Mouse (Mus musculus) left cerebral cortex, postnatal 4 days (tissue): ENCODE measurements around the gene Nt5dc1. TPM values are rescaled to one million over a fixed set of nuclear protein-coding genes. Genes with fewer than 3 reads are reported as not detected.
"Not testable (repeated sequence)": the region's sequence is repeated elsewhere in the genome, so short reads cannot be mapped to it uniquely, and the experiment has no call there.

Source experiments
- DNase-seq: peaks from one replicate; pipeline ENCODE4 v3.0.0-alpha.2; 2022
- intact Hi-C: fragments of 180-260 bp; cut with DNase I; formaldehyde crosslinking; loops from one replicate; pipeline ENCODE4 v1.15.1; 2025
- total RNA-seq, 2 experiments: library from RNA; stranded (reverse); gene quantifications; 2 replicates each; pipeline ENCODE4 v1.2.3; 2021

The Nt5dc1 gene
- 1 to 10 TPM; 2.3 to 2.7 TPM for total RNA-seq

DNA sequence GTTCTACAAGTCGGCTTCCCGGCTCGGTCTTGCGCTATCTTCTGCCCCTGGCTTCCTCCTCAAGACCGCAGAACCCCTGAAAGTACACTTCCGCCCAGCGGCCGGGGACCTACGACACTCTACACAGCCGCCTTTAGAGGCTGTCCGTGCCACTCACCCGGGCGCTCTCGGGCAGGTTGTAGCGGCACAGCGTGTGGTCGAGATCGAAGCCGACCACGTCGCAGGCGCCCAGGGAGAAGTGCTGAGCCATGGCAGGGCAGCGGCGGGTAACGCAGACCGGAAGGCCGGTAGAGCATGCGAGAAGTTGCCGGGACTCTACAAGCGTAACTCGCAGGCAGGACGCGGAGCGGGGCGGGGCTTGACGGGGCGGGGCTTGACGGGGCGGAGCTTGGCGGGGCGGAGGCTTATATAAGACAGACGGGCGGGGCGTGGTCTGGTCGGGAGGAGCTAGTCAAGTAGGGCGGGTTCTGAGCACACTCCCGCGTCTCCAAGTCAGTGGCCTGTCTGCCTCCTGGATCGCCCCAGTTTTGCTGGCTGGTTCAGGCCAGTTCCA, at the start of gene Nt5dc1:
Gene Nt5dc1, minus strand, starts transcription at position 349 of the 553 bp plus-strand sequence.
- DNase-seq, result peak; percentile 95
- intact Hi-C loops, result no loop called here

DNA sequence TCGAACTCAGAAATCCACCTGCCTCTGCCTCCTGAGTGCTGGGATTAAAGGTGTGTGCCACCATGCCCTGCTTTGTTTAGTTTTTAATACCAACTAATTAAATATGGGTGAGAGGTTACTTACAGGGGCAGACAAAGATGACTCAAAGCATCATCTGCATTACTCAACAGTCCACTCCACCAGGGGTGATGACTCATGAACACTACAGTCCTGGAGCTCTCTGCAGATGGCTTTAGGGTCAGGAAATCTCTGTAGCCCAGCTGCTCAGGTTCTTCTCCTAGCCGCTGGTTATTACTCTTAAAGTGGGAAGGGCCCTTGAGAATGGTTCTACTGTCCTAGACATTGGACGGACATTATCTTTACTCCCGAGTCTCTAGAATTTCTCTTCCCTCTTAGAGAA, 46.0 kb upstream of the Nt5dc1 start:
- intact Hi-C loops, result no loop called here
- no peak for DNase-seq

DNA sequence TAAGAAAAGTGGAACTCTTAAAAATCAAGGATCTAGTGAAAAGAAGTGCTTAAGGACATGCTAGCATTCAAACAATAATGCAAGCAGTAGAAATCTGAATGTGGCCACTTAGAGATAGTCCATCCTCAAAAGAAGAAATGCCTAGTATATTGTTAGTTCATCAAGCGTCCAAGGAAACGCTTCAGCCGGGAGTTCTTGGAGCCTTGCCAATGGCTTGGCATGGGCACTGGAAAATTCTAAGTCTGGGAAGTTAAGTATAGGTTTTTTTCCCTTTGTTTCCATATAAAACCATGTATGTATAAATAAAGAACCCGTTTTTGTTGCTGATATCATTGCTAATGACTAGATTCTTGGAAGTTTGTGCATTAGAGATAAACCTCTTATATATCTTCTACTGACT, 43.1 kb upstream of the Nt5dc1 start:
- intact Hi-C loops, result no loop called here
- peak; percentile 29 for DNase-seq

DNA sequence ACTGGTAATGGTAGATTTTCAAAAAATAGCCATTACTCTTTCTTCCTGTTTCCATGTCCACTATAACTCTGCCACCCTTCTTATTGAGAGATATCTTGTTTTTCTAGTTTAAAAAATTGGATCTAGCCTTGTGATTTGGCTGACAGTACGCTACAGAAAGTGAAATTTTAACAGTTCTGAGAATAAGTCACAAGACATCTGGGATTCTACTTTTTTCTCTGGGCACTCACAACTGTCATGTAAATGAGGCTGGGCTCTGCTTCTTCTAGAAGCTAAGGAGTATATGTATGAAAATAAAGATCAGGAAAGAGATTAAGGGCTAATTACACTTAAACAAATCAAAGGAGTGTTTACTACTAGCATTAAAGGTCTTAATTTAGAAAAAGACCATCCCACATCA, 31.1 kb upstream of the Nt5dc1 start:
- intact Hi-C loops, result no loop called here
- DNase-seq, result no peak

DNA sequence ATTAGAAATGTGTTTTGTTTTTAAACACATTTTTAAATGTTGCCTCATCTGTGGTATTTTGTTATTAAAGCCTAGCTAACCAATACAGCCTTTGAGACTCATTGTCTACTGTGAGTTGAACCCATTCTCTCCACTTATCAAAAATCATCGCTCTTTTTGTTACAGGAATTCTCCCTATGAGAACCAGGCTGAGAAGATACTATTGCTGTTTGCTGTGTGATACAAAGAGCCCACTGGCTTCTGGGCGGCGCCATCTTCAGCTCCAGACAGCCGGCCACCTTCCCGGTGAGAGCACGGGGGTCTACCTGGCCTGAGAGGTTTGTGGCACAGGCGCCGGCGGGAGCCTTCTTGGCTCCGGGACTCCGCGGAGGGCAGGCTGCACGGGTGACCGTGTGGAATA, 15.8 kb upstream of the Nt5dc1 start:
- DNase-seq, intact Hi-C loops: not testable (repeated sequence)

DNA sequence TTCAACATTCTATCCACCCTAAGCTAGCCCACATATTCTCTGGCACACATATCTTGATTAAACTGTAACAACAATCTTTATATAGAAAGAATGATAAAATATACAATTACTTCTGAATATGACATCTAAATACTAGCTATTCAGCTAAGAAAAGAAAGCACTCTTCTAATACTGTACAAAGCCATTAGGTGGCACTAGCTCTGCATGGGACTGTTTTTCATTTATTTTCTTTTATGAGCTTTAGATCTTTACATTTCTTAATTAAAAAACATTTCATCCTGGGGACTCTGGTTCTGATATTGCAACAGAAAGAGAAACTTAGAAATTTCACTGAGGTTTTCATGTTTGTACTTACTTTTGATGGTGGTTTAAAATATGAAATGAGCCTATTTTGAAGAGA, 13.4 kb upstream of the Nt5dc1 start:
- intact Hi-C loops, result no loop called here
- DNase-seq, result no peak

DNA sequence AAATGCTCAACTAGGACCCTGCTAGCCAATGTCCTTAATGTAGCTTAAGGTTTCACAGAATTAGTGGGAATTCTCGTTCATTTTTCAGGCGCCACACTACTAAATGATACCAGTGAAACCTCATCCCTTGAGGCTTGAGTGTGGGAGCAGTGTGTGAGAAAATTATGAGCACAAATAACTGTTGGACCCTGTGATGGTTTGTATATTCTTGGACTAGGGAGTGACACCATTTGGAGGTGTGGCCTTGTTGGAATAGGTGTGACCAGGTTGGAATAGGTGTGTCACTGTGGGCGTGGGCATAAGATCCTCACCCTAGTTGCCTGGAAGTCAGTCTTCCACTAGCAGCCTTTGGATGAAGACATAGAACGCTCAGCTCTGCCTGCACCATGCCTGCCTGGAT, 442 bp upstream of the Nt5dc1 start:
- intact Hi-C loops, DNase-seq: not testable (repeated sequence)

DNA sequence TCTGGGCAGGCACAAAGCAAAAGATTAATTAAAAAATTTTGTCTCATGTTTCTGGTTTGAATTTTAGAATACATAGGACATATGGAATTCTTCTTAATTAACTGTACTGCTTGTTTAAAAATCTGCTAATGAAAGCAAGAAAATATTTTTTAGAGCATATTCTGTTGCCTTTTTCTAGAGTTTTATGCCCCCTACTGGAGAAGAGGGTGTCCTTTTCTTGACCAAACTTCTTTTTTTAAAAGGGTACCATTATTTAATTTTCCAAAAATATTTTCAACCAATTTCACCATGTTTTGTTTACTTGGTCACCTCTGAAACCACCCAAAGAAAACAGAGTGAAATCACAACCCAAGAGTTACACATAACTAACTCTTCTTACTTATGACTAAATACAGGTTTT, 19.1 kb downstream of the Nt5dc1 start:
- no peak for DNase-seq
- intact Hi-C loops, result no loop called here

DNA sequence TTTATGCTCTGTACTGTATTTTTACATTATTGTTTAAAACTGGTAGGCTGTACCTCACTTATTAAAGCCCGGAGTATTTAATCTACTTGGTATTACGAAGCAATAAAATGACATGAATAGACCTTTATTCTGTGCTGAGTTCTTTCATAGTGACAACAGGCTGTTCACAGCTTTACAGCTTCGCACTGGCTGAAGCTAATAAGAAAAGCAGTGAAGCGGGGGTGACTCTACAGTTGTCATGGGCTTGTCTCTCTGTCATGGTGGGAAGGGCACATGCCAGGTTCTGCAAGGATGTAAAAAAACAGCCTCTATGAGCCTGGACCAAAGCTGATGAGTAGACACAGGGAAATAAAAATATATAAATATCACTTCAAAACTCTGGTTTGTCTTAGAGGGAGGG, 21.4 kb downstream of the Nt5dc1 start:
- no peak for DNase-seq

DNA sequence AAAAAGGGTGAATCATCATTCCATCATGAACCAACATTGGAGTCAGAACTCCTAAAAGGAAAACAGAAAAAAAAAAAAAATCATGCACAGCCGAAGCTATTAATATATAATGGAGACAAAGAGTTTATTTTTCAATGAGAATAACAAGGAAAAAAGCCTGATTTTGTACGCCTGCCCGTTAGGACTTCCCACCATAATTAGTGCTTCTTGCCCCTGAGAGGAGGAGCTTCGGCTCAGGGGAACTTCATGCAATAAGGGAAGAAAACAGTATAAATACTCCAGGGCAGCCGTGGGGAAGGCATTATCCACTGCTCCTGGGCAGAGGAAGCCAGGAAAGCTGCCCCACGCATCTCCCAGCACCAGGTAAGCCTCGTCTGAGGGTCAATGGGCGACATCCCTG, 28.7 kb downstream of the Nt5dc1 start, which contains the start of gene Col10a1:
Gene Col10a1, plus strand, starts transcription at position 301 of the 400 bp plus-strand sequence.
- intact Hi-C loops, result no loop called here
- no peak for DNase-seq

More for the DNA sequence above, 21.4 kb downstream of the Nt5dc1 start:
- intact Hi-C loops, result no loop called here

DNA sequence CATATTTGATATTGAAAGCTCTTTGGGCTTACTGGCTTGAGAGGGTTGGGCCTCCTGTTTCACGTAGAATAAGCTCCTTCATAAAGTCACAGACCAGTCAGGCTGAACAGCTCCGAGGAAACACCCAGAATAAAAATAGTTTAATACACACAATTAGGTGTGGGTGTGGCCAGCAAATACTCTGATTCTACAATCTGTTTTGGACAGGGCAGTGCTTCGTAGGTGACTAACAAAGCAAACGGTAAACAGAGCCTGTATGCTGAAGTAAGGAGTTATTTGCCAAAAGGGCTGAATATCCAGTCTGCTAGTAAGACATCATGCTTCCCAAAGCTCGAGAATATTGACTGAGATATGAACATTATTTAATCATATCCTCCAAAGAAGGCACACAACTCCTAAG, 32.7 kb downstream of the Nt5dc1 start:
- intact Hi-C loops, result no loop called here
- DNase-seq, result no peak

DNA sequence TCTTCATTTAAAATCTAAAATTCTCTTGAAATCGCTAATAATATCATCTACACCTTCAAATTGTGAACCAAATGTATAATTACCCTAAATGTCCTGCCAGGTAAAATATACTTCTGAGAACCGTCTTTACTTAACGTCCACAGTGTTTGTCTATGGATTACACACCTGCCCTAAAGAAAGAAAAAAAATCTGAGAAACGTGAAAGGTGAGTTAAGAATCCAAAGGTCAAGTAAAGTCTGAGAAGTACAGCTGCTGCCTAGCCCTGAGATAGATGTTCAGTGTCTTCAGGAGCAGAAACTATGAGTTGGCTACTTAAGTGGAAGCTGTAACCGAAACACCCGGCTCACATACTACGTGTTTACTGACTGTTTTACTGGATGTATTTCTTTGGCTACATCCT, 45.0 kb downstream of the Nt5dc1 start:
- DNase-seq, result no peak
- intact Hi-C loops, result no loop called here

DNA sequence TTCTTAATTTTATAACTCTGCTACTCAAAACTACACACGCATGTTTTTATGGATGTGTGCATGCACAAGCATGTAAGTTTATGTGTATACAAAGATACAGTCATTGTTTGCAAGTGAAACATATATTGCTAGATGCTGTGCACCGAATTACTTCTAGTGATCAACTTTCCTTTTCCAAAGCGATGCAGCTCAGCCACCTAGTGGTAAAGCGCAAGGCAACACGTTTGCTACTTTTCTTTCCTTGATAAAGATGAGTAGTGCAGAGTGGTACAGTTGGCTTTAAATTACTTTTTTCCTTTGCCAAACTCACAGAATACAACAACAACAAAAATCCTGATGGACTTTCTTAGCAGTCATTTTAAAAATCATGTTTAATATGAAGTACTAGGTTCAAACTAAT, 50.2 kb downstream of the Nt5dc1 start:
- intact Hi-C loops, result no loop called here
- DNase-seq, result no peak

DNA sequence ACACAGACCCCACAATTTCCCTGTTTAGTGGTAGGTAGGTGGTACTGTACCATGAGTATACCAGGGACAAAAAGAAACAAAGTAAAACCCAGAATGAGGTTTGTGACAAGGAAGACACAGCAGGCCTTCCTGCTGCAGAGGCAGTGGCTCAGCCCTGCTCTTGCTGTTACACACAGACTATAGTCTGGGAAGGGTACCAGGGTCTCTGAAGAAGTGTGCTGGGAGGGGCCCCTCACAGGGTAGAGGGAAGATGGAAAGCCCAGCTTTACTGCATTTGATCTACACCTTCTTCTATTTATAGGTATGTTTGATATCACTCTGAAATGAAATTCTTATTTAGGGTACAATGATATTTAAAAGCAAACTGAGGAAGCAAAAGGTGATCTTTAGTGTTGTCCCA, 54.6 kb downstream of the Nt5dc1 start:
- peak; percentile 51 for DNase-seq

DNA sequence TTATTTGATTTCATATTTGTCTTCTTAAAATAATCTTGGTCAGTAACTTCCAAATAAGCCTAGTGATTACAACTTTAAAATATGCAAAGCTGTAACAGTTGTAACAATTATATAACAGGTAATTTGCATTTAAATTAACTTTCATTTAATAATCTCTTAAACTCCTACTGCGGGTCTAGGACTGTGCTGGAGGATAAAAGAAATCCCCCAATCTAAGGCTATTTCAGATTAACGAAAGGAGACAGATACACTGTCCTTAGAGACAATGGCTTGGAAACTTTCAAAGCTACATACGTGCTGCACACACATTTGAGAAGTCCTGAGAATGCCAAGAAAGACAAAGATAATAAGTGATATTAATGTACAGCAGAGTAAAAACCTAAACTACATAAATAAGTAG, 60.1 kb downstream of the Nt5dc1 start:
- intact Hi-C loops, result no loop called here
- no peak for DNase-seq

More for the DNA sequence above, 54.6 kb downstream of the Nt5dc1 start:
- intact Hi-C loops, result no loop called here

DNA sequence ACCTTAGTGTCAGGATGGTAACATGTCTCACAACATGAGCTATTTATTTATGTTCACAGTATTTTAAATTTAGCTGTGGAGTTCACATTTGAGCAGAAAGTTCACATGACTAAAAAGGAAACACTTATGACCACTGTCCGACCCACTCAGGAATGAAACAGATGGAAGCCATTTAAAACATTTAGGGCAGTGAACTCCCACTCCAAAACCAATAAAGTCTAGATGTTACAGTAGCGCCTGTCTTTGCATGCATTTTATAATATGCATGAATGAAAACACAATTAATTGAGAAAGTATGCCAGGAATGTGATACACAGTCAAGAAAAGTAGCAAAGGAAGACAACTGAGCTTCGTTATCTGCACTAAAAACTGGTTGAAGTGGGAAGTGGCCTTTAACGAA, 66.2 kb downstream of the Nt5dc1 start:
- intact Hi-C loops, result no loop called here
- no peak for DNase-seq

DNA sequence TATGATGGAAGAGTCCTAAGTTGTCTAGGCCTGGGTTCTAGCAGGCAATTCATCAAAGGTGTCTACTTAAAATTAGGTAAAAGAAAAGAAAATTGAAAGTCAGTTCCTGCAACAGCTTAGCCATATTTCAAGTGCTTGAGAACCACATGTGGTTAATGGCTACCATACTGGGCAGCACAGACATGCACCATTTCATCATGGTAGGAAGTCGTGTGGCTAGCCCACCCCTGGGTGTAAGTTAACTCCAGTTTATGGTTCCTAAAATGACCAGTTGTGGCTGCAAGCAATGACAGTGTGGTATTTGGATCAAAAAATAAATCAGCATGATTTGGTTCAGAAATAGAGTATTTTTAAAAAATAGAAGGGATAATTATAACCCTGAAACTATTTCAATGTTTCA, 76.5 kb downstream of the Nt5dc1 start:
- no peak for DNase-seq
- intact Hi-C loops, result no loop called here

DNA sequence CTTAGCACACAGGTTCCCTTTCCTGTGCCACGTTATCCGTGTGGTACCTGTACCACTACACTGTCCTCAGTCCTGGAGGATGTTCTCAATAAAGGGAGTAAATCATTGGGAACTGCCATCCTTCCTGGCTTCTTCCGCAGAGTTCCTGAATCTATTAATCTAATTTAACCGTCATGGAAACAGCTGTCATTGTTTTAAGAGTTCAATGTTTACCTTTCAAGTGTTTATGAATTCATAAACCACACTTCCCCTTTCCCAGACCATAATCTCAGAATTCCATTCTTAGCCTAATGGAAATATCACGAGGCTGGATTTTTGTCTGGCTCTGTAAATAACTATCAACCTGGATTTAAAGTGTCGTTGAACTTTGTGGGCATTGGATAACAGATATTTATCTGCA, 77.3 kb downstream of the Nt5dc1 start:
- DNase-seq, result no peak
- intact Hi-C loops, result no loop called here

DNA sequence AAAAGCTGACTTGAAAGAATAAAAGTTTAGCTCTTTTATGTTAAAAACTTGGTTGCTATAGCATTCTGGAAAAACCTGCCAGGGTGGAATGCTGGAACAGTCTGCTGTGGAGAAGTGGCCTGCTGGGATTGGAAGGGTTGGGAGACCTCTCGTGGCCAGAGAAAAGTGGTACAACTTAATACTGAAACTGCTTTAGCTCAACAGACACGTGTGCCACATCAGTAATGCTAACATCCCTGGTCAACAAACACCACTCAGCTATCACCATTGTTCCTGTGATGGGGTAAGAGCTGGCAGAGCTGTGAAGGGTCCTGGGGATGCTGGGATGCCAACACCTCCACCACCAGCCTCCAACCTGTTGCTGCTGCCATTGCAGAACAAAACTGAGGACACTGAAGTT, 90.0 kb downstream of the Nt5dc1 start:
- peak; percentile 39 for DNase-seq
- intact Hi-C loops, result loop anchor here (10.0 kb wide), 1 partner anchor 294 kb away; the partner anchor contains the start of gene Trappc3l

DNA sequence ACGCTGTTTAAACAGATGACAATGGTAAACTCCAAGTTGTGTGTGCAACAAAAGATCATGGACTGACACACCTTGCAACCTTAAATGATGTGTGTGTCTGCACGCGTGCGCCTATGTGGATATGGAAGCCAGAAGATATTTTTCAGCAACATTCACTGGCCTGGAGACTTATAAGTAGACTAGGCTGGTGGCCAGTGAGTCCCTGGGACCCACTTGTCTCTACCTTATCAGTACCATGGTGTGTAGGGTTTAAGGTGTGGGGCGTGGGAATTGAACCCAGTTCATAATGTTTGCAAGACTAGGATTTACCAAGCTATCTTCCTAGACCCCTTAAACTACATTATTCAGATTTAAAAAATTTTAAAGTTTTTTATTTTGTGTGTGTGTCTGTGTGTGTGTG, 91.2 kb downstream of the Nt5dc1 start:
- DNase-seq, result no peak
- intact Hi-C loops, result loop anchor here (10.0 kb wide), 1 partner anchor 292 kb away; the partner anchor contains the start of gene Trappc3l

DNA sequence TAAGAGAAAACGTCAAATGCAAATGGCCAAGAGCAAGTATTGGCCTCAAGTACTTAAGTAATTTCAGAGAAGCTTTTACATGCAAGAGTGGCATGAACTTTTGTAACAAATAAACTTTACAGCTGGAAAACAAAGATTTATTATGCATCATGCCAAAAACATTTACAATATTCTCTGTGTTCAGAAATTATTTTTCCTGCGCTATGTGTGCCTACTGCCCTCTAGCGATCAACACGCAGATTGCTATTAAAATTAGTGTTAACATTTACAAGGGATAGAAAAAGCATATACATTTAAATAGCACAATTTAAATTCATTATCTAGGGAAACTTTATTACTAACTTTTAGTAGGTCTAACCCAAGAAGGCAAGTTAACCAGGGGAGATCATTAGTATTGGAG, 91.7 kb downstream of the Nt5dc1 start:
- DNase-seq, result no peak
- intact Hi-C loops, result loop anchor here (10.0 kb wide), 1 partner anchor 292 kb away; the partner anchor contains the start of gene Trappc3l

DNA sequence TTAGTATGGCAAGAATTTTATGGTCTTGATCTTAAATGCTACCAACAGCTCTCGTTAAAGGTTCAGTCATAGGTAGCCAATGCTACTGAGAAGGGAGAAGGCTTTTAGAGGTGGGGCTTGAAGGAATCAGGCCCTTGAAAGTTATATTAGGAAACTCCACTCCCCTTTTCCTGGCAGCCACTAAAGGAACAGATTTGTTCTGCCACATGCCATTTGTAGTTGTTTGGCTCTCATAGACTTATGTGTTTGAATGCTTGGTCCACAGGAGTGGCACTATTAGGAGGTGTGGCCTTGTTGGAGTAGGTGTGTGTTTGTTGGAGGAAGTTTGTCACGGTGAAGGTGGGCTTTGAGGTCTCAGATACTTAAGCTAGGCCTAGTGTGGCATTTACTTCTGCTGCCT, 97.5 kb downstream of the Nt5dc1 start:
- intact Hi-C loops, result loop anchor here (10.0 kb wide), 1 partner anchor 286 kb away; the partner anchor contains the start of gene Trappc3l
- DNase-seq, result no peak

DNA sequence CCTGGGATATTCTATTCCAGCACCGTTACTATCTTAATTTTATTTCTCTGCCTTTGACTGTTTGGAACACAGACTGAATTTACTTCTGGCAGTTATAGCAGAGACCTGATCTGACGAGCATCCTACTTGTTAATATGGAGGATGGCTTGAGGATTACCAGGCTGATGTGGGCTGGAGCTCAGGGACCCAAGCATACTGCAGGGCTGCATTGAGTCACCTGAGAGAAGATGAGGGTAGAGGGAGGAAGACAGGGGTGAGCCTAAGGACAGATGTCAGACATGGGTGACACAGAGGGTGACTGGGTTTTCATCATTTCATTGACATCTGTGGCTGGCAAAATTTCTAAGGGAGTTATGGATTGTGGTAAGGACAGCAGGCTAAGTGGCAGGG, 101.1 kb downstream of the Nt5dc1 start:
- no peak for DNase-seq
- intact Hi-C loops, result no loop called here
